Mouse (Mus musculus): ENCODE measurements around the gene Acrbp. TPM values are rescaled to one million over a fixed set of nuclear protein-coding genes. Genes with fewer than 3 reads are reported as not detected.

Gene Acrbp
- polyA plus RNA-seq, 1 experiment from 2014 or later = 18.2 TPM

GRCm38 (mm10) chr6:125031604-125032003 lies 17.9 kb upstream of the Acrbp start:
- Histone ChIP-seq H3K27ac (ENCODE audit: low read depth, low read length) (no peak overlapping the region), H3K9me3 (ENCODE audit: control insufficient read depth, low read length) (no peaks in the 10 kb centered on the region), H3K27me3 (replicated peaks; ENCODE audit: control insufficient read depth, insufficient read depth, low read length) (no peaks in the 10 kb centered on the region), H3K9ac (ENCODE audit: low read depth, low read length) (no peak overlapping the region), H3K4me3 (ENCODE audit: low read length) (no peak overlapping the region), H3K36me3 (ENCODE audit: control insufficient read depth, insufficient read depth, low read length) (peaks cover 52% of the 10 kb centered on the region), H3K4me1 (ENCODE audit: control insufficient read depth, insufficient read depth, low read depth, low read length) (no peaks in the 10 kb centered on the region), H3K4me2 (ENCODE audit: low read length) (no peak overlapping the region)
- no peak for ATAC-seq
- 91% methylated on average over 16 of the region's 16 CpGs for WGBS

- no peak overlapping the region for H3K27ac ChIP-seq (ENCODE audit: low read depth, low read length)
- H3K4me1 ChIP-seq (ENCODE audit: control insufficient read depth, insufficient read depth, low read depth, low read length) = peaks cover 2% of the 10 kb centered on the region; the same call in 1 of the 2 replicates
- peaks cover 24% of the 10 kb centered on the region for H3K36me3 ChIP-seq (ENCODE audit: control insufficient read depth, insufficient read depth, low read length)
- WGBS = 92% methylated on average over 4 of the region's 4 CpGs
- no peaks in the 10 kb centered on the region for H3K9me3 ChIP-seq (ENCODE audit: control insufficient read depth, low read length)
- H3K9ac ChIP-seq (ENCODE audit: low read depth, low read length) = no peak overlapping the region
- no peaks in the 10 kb centered on the region for H3K27me3 ChIP-seq (replicated peaks; ENCODE audit: control insufficient read depth, insufficient read depth, low read length)
- no peak for ATAC-seq
- H3K4me2 ChIP-seq (ENCODE audit: low read length) = peak overlapping the region; percentile 61
- no peak overlapping the region for H3K4me3 ChIP-seq (ENCODE audit: low read length)
Measured at GRCm38 (mm10) chr6:125038666-125039065, 10.8 kb upstream of the Acrbp start.

- Histone ChIP-seq H3K9ac (ENCODE audit: low read depth, low read length) (0 out of 2 replicates have a peak overlapping the region, but pooled peaks have one; percentile 4), H3K36me3 (ENCODE audit: control insufficient read depth, insufficient read depth, low read length) (peaks cover 21% of the 10 kb centered on the region), H3K4me2 (ENCODE audit: low read length) (peak overlapping the region; percentile 61), H3K27me3 (replicated peaks; ENCODE audit: control insufficient read depth, insufficient read depth, low read length) (no peaks in the 10 kb centered on the region), H3K4me1 (ENCODE audit: control insufficient read depth, insufficient read depth, low read depth, low read length) (peaks cover 2% of the 10 kb centered on the region; the same call in 1 of the 2 replicates), H3K4me3 (ENCODE audit: low read length) (peak overlapping the region; percentile 66), H3K9me3 (ENCODE audit: control insufficient read depth, low read length) (no peaks in the 10 kb centered on the region), H3K27ac (ENCODE audit: low read depth, low read length) (peak overlapping the region; percentile 41; the same call in 1 of the 2 replicates)
- ATAC-seq = peak; percentile 17
- 4% methylated on average over 8 of the region's 8 CpGs for WGBS
Measured at GRCm38 (mm10) chr6:125039131-125039530, 10.4 kb upstream of the Acrbp start.

- peaks cover 2% of the 10 kb centered on the region; the same call in 1 of the 2 replicates for H3K4me1 ChIP-seq (ENCODE audit: control insufficient read depth, insufficient read depth, low read depth, low read length)
- H3K4me3 ChIP-seq (ENCODE audit: low read length) = peak within 1 kb of the TSS; percentile 66
- H3K9ac ChIP-seq (ENCODE audit: low read depth, low read length) = peak within 1 kb of the TSS; percentile 74
- no peaks in the 10 kb centered on the region for H3K27me3 ChIP-seq (replicated peaks; ENCODE audit: control insufficient read depth, insufficient read depth, low read length)
- ATAC-seq = peak; percentile 98
- WGBS = under 1% methylated on average over 26 of the region's 26 CpGs
- peaks cover 24% of the 10 kb centered on the region for H3K36me3 ChIP-seq (ENCODE audit: control insufficient read depth, insufficient read depth, low read length)
- H3K27ac ChIP-seq (ENCODE audit: low read depth, low read length) = peak within 1 kb of the TSS; percentile 78
- no peaks in the 10 kb centered on the region for H3K9me3 ChIP-seq (ENCODE audit: control insufficient read depth, low read length)
- peak within 1 kb of the TSS; percentile 70 for H3K4me2 ChIP-seq (ENCODE audit: low read length)
Measured at GRCm38 (mm10) chr6:125039533-125040153, 9.8 kb upstream of the Acrbp start, which contains the start of gene Ing4. TSS of gene Ing4 (plus strand) at chr6:125039760.

- 20% methylated on average over 7 of the region's 7 CpGs for WGBS
- peak overlapping the region; percentile 74 for H3K9ac ChIP-seq (ENCODE audit: low read depth, low read length)
- peak overlapping the region; percentile 66 for H3K4me3 ChIP-seq (ENCODE audit: low read length)
- peak overlapping the region; percentile 70 for H3K4me2 ChIP-seq (ENCODE audit: low read length)
- H3K27me3 ChIP-seq (replicated peaks; ENCODE audit: control insufficient read depth, insufficient read depth, low read length) = no peaks in the 10 kb centered on the region
- H3K4me1 ChIP-seq (ENCODE audit: control insufficient read depth, insufficient read depth, low read depth, low read length) = peaks cover 2% of the 10 kb centered on the region; the same call in 1 of the 2 replicates
- peak overlapping the region; percentile 78 for H3K27ac ChIP-seq (ENCODE audit: low read depth, low read length)
- H3K9me3 ChIP-seq (ENCODE audit: control insufficient read depth, low read length) = no peaks in the 10 kb centered on the region
- peaks cover 24% of the 10 kb centered on the region for H3K36me3 ChIP-seq (ENCODE audit: control insufficient read depth, insufficient read depth, low read length)
- ATAC-seq = no peak
Measured at GRCm38 (mm10) chr6:125040221-125040620, 9.3 kb upstream of the Acrbp start.

GRCm38 (mm10) chr6:125041047-125041446 lies 8.4 kb upstream of the Acrbp start:
- Histone ChIP-seq H3K27ac (ENCODE audit: low read depth, low read length) (no peak overlapping the region), H3K4me1 (ENCODE audit: control insufficient read depth, insufficient read depth, low read depth, low read length) (peaks cover 2% of the 10 kb centered on the region; the same call in 1 of the 2 replicates), H3K36me3 (ENCODE audit: control insufficient read depth, insufficient read depth, low read length) (peaks cover 20% of the 10 kb centered on the region), H3K9me3 (ENCODE audit: control insufficient read depth, low read length) (no peaks in the 10 kb centered on the region), H3K4me2 (ENCODE audit: low read length) (no peak overlapping the region), H3K4me3 (ENCODE audit: low read length) (no peak overlapping the region), H3K9ac (ENCODE audit: low read depth, low read length) (no peak overlapping the region), H3K27me3 (replicated peaks; ENCODE audit: control insufficient read depth, insufficient read depth, low read length) (no peaks in the 10 kb centered on the region)
- no peak for ATAC-seq
- WGBS = 94% methylated on average over 7 of the region's 7 CpGs

- peaks cover 17% of the 10 kb centered on the region for H3K36me3 ChIP-seq (ENCODE audit: control insufficient read depth, insufficient read depth, low read length)
- 96% methylated on average over 7 of the region's 7 CpGs for WGBS
- no peak overlapping the region for H3K9ac ChIP-seq (ENCODE audit: low read depth, low read length)
- H3K27ac ChIP-seq (ENCODE audit: low read depth, low read length) = no peak overlapping the region
- H3K4me2 ChIP-seq (ENCODE audit: low read length) = no peak overlapping the region
- no peak overlapping the region for H3K4me3 ChIP-seq (ENCODE audit: low read length)
- ATAC-seq = no peak
- H3K27me3 ChIP-seq (replicated peaks; ENCODE audit: control insufficient read depth, insufficient read depth, low read length) = no peaks in the 10 kb centered on the region
- H3K4me1 ChIP-seq (ENCODE audit: control insufficient read depth, insufficient read depth, low read depth, low read length) = peaks cover 2% of the 10 kb centered on the region; the same call in 1 of the 2 replicates
- H3K9me3 ChIP-seq (ENCODE audit: control insufficient read depth, low read length) = no peaks in the 10 kb centered on the region
Measured at GRCm38 (mm10) chr6:125042081-125042480, 7.4 kb upstream of the Acrbp start.

- Histone ChIP-seq H3K4me2 (ENCODE audit: low read length) (no peak overlapping the region), H3K4me1 (ENCODE audit: control insufficient read depth, insufficient read depth, low read depth, low read length) (no peaks in the 10 kb centered on the region), H3K27me3 (replicated peaks; ENCODE audit: control insufficient read depth, insufficient read depth, low read length) (no peaks in the 10 kb centered on the region), H3K4me3 (ENCODE audit: low read length) (no peak overlapping the region), H3K27ac (ENCODE audit: low read depth, low read length) (no peak overlapping the region), H3K9me3 (ENCODE audit: control insufficient read depth, low read length) (no peaks in the 10 kb centered on the region), H3K9ac (ENCODE audit: low read depth, low read length) (0 out of 2 replicates have a peak overlapping the region, but pooled peaks have one; percentile 2), H3K36me3 (ENCODE audit: control insufficient read depth, insufficient read depth, low read length) (peaks cover 23% of the 10 kb centered on the region)
- ATAC-seq = peak; percentile 53
- 18% methylated on average over 5 of the region's 5 CpGs for WGBS
Measured at GRCm38 (mm10) chr6:125046691-125047090, 2.8 kb upstream of the Acrbp start.

- Histone ChIP-seq H3K4me1 (ENCODE audit: control insufficient read depth, insufficient read depth, low read depth, low read length) (no peaks in the 10 kb centered on the region), H3K36me3 (ENCODE audit: control insufficient read depth, insufficient read depth, low read length) (peaks cover 26% of the 10 kb centered on the region), H3K9me3 (ENCODE audit: control insufficient read depth, low read length) (no peaks in the 10 kb centered on the region), H3K27me3 (replicated peaks; ENCODE audit: control insufficient read depth, insufficient read depth, low read length) (no peaks in the 10 kb centered on the region), H3K9ac (ENCODE audit: low read depth, low read length) (no peak overlapping the region), H3K4me3 (ENCODE audit: low read length) (no peak overlapping the region), H3K4me2 (ENCODE audit: low read length) (no peak overlapping the region), H3K27ac (ENCODE audit: low read depth, low read length) (no peak overlapping the region)
- no peak for ATAC-seq
- WGBS = 69% methylated on average over 5 of the region's 5 CpGs
Measured at GRCm38 (mm10) chr6:125051237-125051636, 1.7 kb downstream of the Acrbp start.

Data from hindbrain, embryonic 16.5 days (tissue).